ENCODE assay signal across 8 mouse cellular contexts in genomic region chr7:127776426-127776825, GRCm38 (mm10). TPM values are rescaled to one million over a fixed set of nuclear protein-coding genes. Genes with fewer than 3 reads are reported as not detected.
DNase-seq lines count a peak whose midpoint lies in the region; ATAC-seq and TF ChIP-seq lines count a peak whose summit lies in the region.

TSS of gene Setd1a (plus strand) at chr7:127776670.

- H3K79me2 ChIP-seq in CH12.LX (replicated peaks; ENCODE audit: control insufficient read depth, extremely low read depth, insufficient read depth, poor library complexity, severe bottlenecking): peaks cover 23% of the 10 kb centered on the region

- peak; percentile 76 for DNase-seq in CH12.LX (ENCODE audit: extremely low read depth)
- peak; percentile 65 for DNase-seq in c-Kit-positive CD71-positive TER-119-negative erythroid progenitor cells, embryonic 14.5 days (ENCODE audit: low read depth)
- peak; percentile 91 for DNase-seq in forebrain, embryonic 11.5 days (ENCODE audit: low spot score)
- peak; percentile 91 to 95 for DNase-seq in kidney, postnatal 25 days
- DNase-seq in telencephalon, adult 2 months (ENCODE audit: low read depth, low spot score): peak; percentile 81

- H3K27me3 ChIP-seq in CH12.LX (replicated peaks): no peaks in the 10 kb centered on the region
- H3K27me3 ChIP-seq in forebrain, embryonic 11.5 days (ENCODE audit: control insufficient read depth, insufficient read depth, low read length): no peaks in the 10 kb centered on the region
- H3K27me3 ChIP-seq in heart, embryonic 16.5 days (ENCODE audit: control insufficient read depth, insufficient read depth, low read length): no peaks in the 10 kb centered on the region
- H3K27me3 ChIP-seq in liver, embryonic 15.5 days: no peaks in the 10 kb centered on the region
- no peaks in the 10 kb centered on the region for H3K27me3 ChIP-seq in neural tube, embryonic 13.5 days

- TF ChIP-seq RAD21 in CH12.LX (IDR thresholded peaks at IDR 0.05; ENCODE audit: low read depth, low read length): no peak

- in situ Hi-C loops in CH12.LX (cut with MboI; ENCODE audit: low pct_ligation_motif_present, low pct_unique_long_range_greater_than_20kb, low sequenced_read_pairs): loop anchor here (5.0 to 25.0 kb wide), 4 partner anchors 41 to 994 kb away; partner anchors contain the start of genes Cdipt, Cdiptos, Prss8 and Tbx6

- no peaks in the 10 kb centered on the region for H3K9me3 ChIP-seq in CH12.LX (replicated peaks; ENCODE audit: low read length)
- no peaks in the 10 kb centered on the region for H3K9me3 ChIP-seq in forebrain, embryonic 11.5 days (ENCODE audit: control insufficient read depth, low read length)
- H3K9me3 ChIP-seq in heart, embryonic 16.5 days (replicated peaks; ENCODE audit: control insufficient read depth, low read length): no peaks in the 10 kb centered on the region
- H3K9me3 ChIP-seq in liver, embryonic 15.5 days (replicated peaks): no peaks in the 10 kb centered on the region
- H3K9me3 ChIP-seq in neural tube, embryonic 13.5 days: no peaks in the 10 kb centered on the region

- dilution Hi-C loops in CH12.LX (cut with MboI; ENCODE audit: extremely low pct_ligation_motif_present, extremely low pct_unique_long_range_greater_than_20kb, low sequenced_read_pairs): no loop called here

- TF ChIP-seq EP300 in CH12.LX (IDR thresholded peaks at IDR 0.05; ENCODE audit: low read length): no peak

- peaks cover 19 to 48% of the 10 kb centered on the region in 2 experiments for H3K36me3 ChIP-seq in CH12.LX (replicated peaks in 1 of 2; ENCODE audit: control insufficient read depth in 1 of 2, insufficient read depth in 1 of 2, low read length in 1 of 2)
- no peaks in the 10 kb centered on the region; the same call in 1 of the 2 replicates for H3K36me3 ChIP-seq in forebrain, embryonic 11.5 days (ENCODE audit: control insufficient read depth, insufficient read depth, low read length)
- peaks cover 18% of the 10 kb centered on the region for H3K36me3 ChIP-seq in heart, embryonic 16.5 days (ENCODE audit: control insufficient read depth, insufficient read depth)
- peaks cover 31% of the 10 kb centered on the region for H3K36me3 ChIP-seq in liver, embryonic 15.5 days (replicated peaks)
- peaks cover 25% of the 10 kb centered on the region for H3K36me3 ChIP-seq in neural tube, embryonic 13.5 days

- H3K9ac ChIP-seq in CH12.LX (ENCODE audit: insufficient read depth, low read depth): peak within 1 kb of the TSS; percentile 99
- peak within 1 kb of the TSS; percentile 95 for H3K9ac ChIP-seq in forebrain, embryonic 11.5 days (ENCODE audit: low read length)
- peak within 1 kb of the TSS; percentile 93 for H3K9ac ChIP-seq in heart, embryonic 16.5 days (ENCODE audit: low read length)
- H3K9ac ChIP-seq in liver, embryonic 15.5 days: peak within 1 kb of the TSS; percentile 83
- peak within 1 kb of the TSS; percentile 94 for H3K9ac ChIP-seq in neural tube, embryonic 13.5 days

- peak; percentile 69 for TF ChIP-seq POLR2A in CH12.LX (IDR thresholded peaks at IDR 0.05; ENCODE audit: low read depth, low read length)

- no peak for TF ChIP-seq CTCF in CH12.LX (conservative IDR thresholded peaks at IDR 0.05 in 1 of 2, IDR thresholded peaks at IDR 0.05 in 1 of 2; ENCODE audit: low read depth in 2 of 2, low read length in 2 of 2)

- peak; percentile 73 for ATAC-seq in forebrain, embryonic 11.5 days (replicated peaks; ENCODE audit: low FRiP score)
- ATAC-seq in heart, embryonic 16.5 days (replicated peaks; ENCODE audit: extremely low read depth, insufficient read depth, low FRiP score): peak; percentile 63
- ATAC-seq in liver, embryonic 15.5 days (ENCODE audit: insufficient read depth): peak; percentile 56
- ATAC-seq in neural tube, embryonic 13.5 days (ENCODE audit: low read depth): peak; percentile 76

- H3K4me3 ChIP-seq in CH12.LX (replicated peaks in 1 of 3; ENCODE audit: low read depth in 2 of 3, low read length in 2 of 3, poor library complexity in 1 of 3): peak within 1 kb of the TSS; percentile 67 to 92 (median 71)
- peak within 1 kb of the TSS; percentile 97 for H3K4me3 ChIP-seq in forebrain, embryonic 11.5 days (ENCODE audit: low read depth, low read length)
- peak within 1 kb of the TSS; percentile 78 for H3K4me3 ChIP-seq in heart, embryonic 16.5 days (ENCODE audit: low read length)
- H3K4me3 ChIP-seq in liver, embryonic 15.5 days (replicated peaks): peak within 1 kb of the TSS; percentile 92
- H3K4me3 ChIP-seq in neural tube, embryonic 13.5 days: peak within 1 kb of the TSS; percentile 89

- WGBS in forebrain, embryonic 11.5 days: under 1% methylated on average over 23 of the region's 23 CpGs
- WGBS in heart, embryonic 16.5 days: 0% methylated on average over 23 of the region's 23 CpGs
- WGBS in liver, embryonic 15.5 days (ENCODE audit: insufficient replicate concordance): under 1% methylated on average over 23 of the region's 23 CpGs
- WGBS in neural tube, embryonic 13.5 days: under 1% methylated on average over 23 of the region's 23 CpGs

- peaks cover 9 to 57% of the 10 kb centered on the region in 2 experiments for H3K4me1 ChIP-seq in CH12.LX (ENCODE audit: control insufficient read depth in 1 of 2, insufficient read depth in 2 of 2)
- H3K4me1 ChIP-seq in forebrain, embryonic 11.5 days (replicated peaks; ENCODE audit: control insufficient read depth, insufficient read depth, low read length): peaks cover 7% of the 10 kb centered on the region
- H3K4me1 ChIP-seq in heart, embryonic 16.5 days (ENCODE audit: control insufficient read depth, insufficient read depth, low read length): peaks cover 11% of the 10 kb centered on the region
- H3K4me1 ChIP-seq in liver, embryonic 15.5 days (replicated peaks): peaks cover 53% of the 10 kb centered on the region
- H3K4me1 ChIP-seq in neural tube, embryonic 13.5 days (replicated peaks): peaks cover 22% of the 10 kb centered on the region

- peak within 1 kb of the TSS; percentile 94 for H3K27ac ChIP-seq in CH12.LX (ENCODE audit: insufficient read depth, low read depth)
- peak within 1 kb of the TSS; percentile 94 for H3K27ac ChIP-seq in forebrain, embryonic 11.5 days (ENCODE audit: low read depth, low read length)
- H3K27ac ChIP-seq in heart, embryonic 16.5 days (ENCODE audit: low read length): peak within 1 kb of the TSS; percentile 99
- peak within 1 kb of the TSS; percentile 97 for H3K27ac ChIP-seq in liver, embryonic 15.5 days (replicated peaks)
- H3K27ac ChIP-seq in neural tube, embryonic 13.5 days (replicated peaks): peak within 1 kb of the TSS; percentile 95

- H3K4me2 ChIP-seq in CH12.LX (ENCODE audit: insufficient read depth, low read depth, poor library complexity, severe bottlenecking): peak within 1 kb of the TSS; percentile 48
- H3K4me2 ChIP-seq in forebrain, embryonic 11.5 days (ENCODE audit: low read depth, low read length, severe bottlenecking): peak within 1 kb of the TSS; percentile 85
- peak within 1 kb of the TSS; percentile 77 for H3K4me2 ChIP-seq in heart, embryonic 16.5 days (ENCODE audit: low read depth, low read length)
- H3K4me2 ChIP-seq in liver, embryonic 15.5 days: peak within 1 kb of the TSS; percentile 91
- H3K4me2 ChIP-seq in neural tube, embryonic 13.5 days: peak within 1 kb of the TSS; percentile 91

TF ChIP-seq in CH12.LX, 34 proteins besides CTCF, POLR2A, EP300 and RAD21 (continues in another document):
- TF ChIP-seq POLR2AphosphoS2 (IDR thresholded peaks at IDR 0.05; ENCODE audit: low read depth, low read length): no peak
- TF ChIP-seq E2F4 (IDR thresholded peaks at IDR 0.05; ENCODE audit: insufficient replicate concordance, low read depth, low read length): no peak
- TF ChIP-seq NRF1 (IDR thresholded peaks at IDR 0.05; ENCODE audit: low read depth, low read length): no peak
- no peak for TF ChIP-seq MAZ (IDR thresholded peaks at IDR 0.05; ENCODE audit: low read depth, low read length)
- no peak for TF ChIP-seq USF1 (IDR thresholded peaks at IDR 0.05; ENCODE audit: low read depth, low read length)
- no peak for TF ChIP-seq USF2 (conservative IDR thresholded peaks at IDR 0.05; ENCODE audit: low read depth, low read length)
- TF ChIP-seq BHLHE40 (IDR thresholded peaks at IDR 0.05; ENCODE audit: low read depth, low read length): no peak
- TF ChIP-seq HCFC1 (IDR thresholded peaks at IDR 0.05; ENCODE audit: low read depth, low read length): no peak
- no peak for TF ChIP-seq IRF4 (IDR thresholded peaks at IDR 0.05; ENCODE audit: low read depth, low read length)
- TF ChIP-seq ZNF384 (IDR thresholded peaks at IDR 0.05; ENCODE audit: low read depth, low read length): no peak; the same call in 1 of the 2 replicates
- TF ChIP-seq ZC3H11A (IDR thresholded peaks at IDR 0.05; ENCODE audit: low read depth, low read length): peak; percentile 66
- no peak for TF ChIP-seq CHD2 (IDR thresholded peaks at IDR 0.05; ENCODE audit: low read length)
- no peak for TF ChIP-seq ZKSCAN1 (IDR thresholded peaks at IDR 0.05; ENCODE audit: borderline replicate concordance, low read depth, low read length)
- no peak for TF ChIP-seq MAX (IDR thresholded peaks at IDR 0.05; ENCODE audit: low read length)
- no peak for TF ChIP-seq MEF2A (IDR thresholded peaks at IDR 0.05; ENCODE audit: borderline replicate concordance, low read depth, low read length)
- TF ChIP-seq PAX5 (IDR thresholded peaks at IDR 0.05; ENCODE audit: low read length): no peak
- TF ChIP-seq MXI1 (IDR thresholded peaks at IDR 0.05; ENCODE audit: low read depth, low read length): 0 out of 2 replicates have a peak, but pooled peaks have one; percentile 7
- TF ChIP-seq RCOR1 (conservative IDR thresholded peaks at IDR 0.05; ENCODE audit: low read depth, low read length): no peak
- no peak for TF ChIP-seq NELFE (IDR thresholded peaks at IDR 0.05; ENCODE audit: low read depth, low read length)
- TF ChIP-seq ELF1 (IDR thresholded peaks at IDR 0.05; ENCODE audit: low read depth, low read length): no peak
- TF ChIP-seq SMC3 (IDR thresholded peaks at IDR 0.05; ENCODE audit: low read depth, low read length): no peak
- no peak for TF ChIP-seq JUND (conservative IDR thresholded peaks at IDR 0.05; ENCODE audit: low read depth, low read length)
- peak; percentile 12; the same call in 1 of the 2 replicates for TF ChIP-seq UBTF (IDR thresholded peaks at IDR 0.05; ENCODE audit: low read depth, low read length)
- TF ChIP-seq GABPA (IDR thresholded peaks at IDR 0.05; ENCODE audit: insufficient replicate concordance, low read depth, low read length): no peak

RNA-seq across cellular contexts. Expression of gene Setd1a, which starts in this region (rescaled TPM):
- total RNA-seq in CH12.LX (2012; rRNA removed): 9.0 and 9.8 TPM in 2 replicates
- total RNA-seq in CH12.LX (2014; rRNA removed): 3.2 and 4.5 TPM in 2 replicates
- polyA plus RNA-seq in CH12.LX (2012; ENCODE audit: insufficient read length, low read depth): 50.8 and 51.0 TPM in 2 replicates
- polyA plus RNA-seq in forebrain, embryonic 11.5 days (2014; fragmentation: Nextera tagmentation; extraction: Ambion mirVana): 28.8 and 30.7 TPM in 2 replicates
- polyA plus RNA-seq in heart, embryonic 16.5 days (2015; fragmentation: Nextera tagmentation; extraction: Ambion mirVana): 10.3 and 12.3 TPM in 2 replicates
- 9.2 and 9.3 TPM in 2 replicates for polyA plus RNA-seq in liver, embryonic 15.5 days (2015; fragmentation: Nextera tagmentation; extraction: Ambion mirVana)
- polyA plus RNA-seq in neural tube, embryonic 13.5 days (2015; fragmentation: Nextera tagmentation; extraction: Ambion mirVana): 19.0 and 20.9 TPM in 2 replicates

Comparison
In these comparisons a context has a peak if more than half of its experiments do, and no peak if none do; other contexts are left out.
1. Peak in every context shown above with its lines: DNase-seq, ATAC-seq, H3K4me3 ChIP-seq and H3K27ac ChIP-seq.